9 mouse cellular contexts compared by ENCODE assay signal in the genomic region with DNA sequence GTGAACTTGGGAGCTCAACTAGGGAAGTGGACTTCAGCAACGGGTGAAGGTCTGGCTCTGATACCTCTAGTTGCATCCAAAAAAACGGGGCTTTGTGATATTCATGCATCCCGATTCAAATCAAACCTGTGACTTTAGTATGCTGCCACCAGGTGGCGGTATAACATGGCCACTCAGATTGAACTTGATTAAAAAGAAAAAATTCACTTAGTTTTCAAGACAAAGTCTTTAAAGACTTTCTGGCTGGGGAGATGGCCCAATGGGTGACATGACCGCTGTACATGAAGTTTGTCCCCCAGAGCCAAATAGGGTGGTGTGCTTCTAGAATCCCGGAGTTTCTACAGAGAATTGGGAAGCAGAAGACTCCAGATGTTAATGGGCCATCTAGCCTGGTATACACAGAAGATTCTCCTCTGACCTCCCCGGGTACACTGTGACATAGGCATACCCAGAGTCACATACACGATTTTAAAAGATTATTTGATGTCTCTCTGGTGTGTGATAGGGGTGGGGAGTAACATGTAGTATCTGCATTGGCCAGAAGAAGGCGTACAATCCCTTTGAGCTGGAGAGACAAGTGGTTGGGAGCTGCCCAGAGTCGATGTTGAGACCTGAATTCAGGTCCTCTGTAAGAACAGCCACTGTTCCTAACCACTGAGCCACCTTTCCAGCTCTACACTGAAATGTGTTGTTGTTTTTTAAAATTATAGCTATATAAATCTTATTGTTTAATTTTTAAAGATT. TPM values are rescaled to one million over a fixed set of nuclear protein-coding genes. Genes with fewer than 3 reads are reported as not detected.
A peak's percentile ranks its signal among the peaks of the same experiment; 100 is the strongest.
DNase-seq lines count a peak whose midpoint lies in the region; ATAC-seq and TF ChIP-seq lines count a peak whose summit lies in the region.
"Had no signal": no experiment of that assay in that cellular context is flagged by ENCODE, and none has a peak within 500 bp of the region (broad histone marks: within the 10 kb centered on the region; RNA-seq: fewer than 3 reads in every experiment).

No protein-coding gene starts in this region.

- H3K4me3 ChIP-seq in intestine, postnatal 0 days (ENCODE audit: low read depth, low read length) = no peak overlapping the region
- no peak overlapping the region for H3K4me3 ChIP-seq in intestine, embryonic 16.5 days (ENCODE audit: low read length)
- no peak overlapping the region for H3K4me3 ChIP-seq in C2C12 (ENCODE audit: insufficient read depth, poor library complexity, severe bottlenecking)
- H3K4me3 ChIP-seq in G1E (ENCODE audit: low read depth, low read length) = no peak overlapping the region
- H3K4me3 ChIP-seq: heart, embryonic 13.5 days had no signal

- H3K79me3 ChIP-seq in C2C12 (ENCODE audit: low read depth) = no peaks in the 10 kb centered on the region

- no peaks in the 10 kb centered on the region for H3K27me3 ChIP-seq in intestine, postnatal 0 days (replicated peaks; ENCODE audit: control insufficient read depth, insufficient read depth, low read length)
- no peaks in the 10 kb centered on the region for H3K27me3 ChIP-seq in intestine, embryonic 16.5 days (replicated peaks; ENCODE audit: control insufficient read depth, insufficient read depth, low read length)
- H3K27me3 ChIP-seq in C2C12 (ENCODE audit: control insufficient read depth, insufficient read depth, insufficient read length) (no peaks in the 10 kb centered on the region), G1E (ENCODE audit: insufficient read depth, low read length) (peaks cover 26% of the 10 kb centered on the region)
- H3K27me3 ChIP-seq: heart, embryonic 13.5 days had no signal

- H3K4me2 ChIP-seq in intestine, postnatal 0 days (replicated peaks; ENCODE audit: low read depth) = no peak overlapping the region
- H3K4me2 ChIP-seq in intestine, embryonic 16.5 days (ENCODE audit: low read depth, low read length) = no peak overlapping the region
- H3K4me2 ChIP-seq: heart, embryonic 13.5 days had no signal

- H3K79me2 ChIP-seq in C2C12 (ENCODE audit: control insufficient read depth, insufficient read depth) = no peaks in the 10 kb centered on the region

- DNase-seq in G1E (ENCODE audit: low spot score) = no peak
- DNase-seq in cerebellum, postnatal 10 days = peak; percentile 74 to 78
- peak; percentile 66 to 81 for DNase-seq in kidney, postnatal 25 days
- no peak for DNase-seq in urinary bladder, adult 18-20 months (ENCODE audit: low spot score in 2 of 2)

- no peak overlapping the region for H3ac ChIP-seq in C2C12 (ENCODE audit: control insufficient read depth, insufficient read length, low read depth)

- H3K9ac ChIP-seq in intestine, postnatal 0 days (ENCODE audit: low read depth, low read length) = no peak overlapping the region
- H3K9ac ChIP-seq in intestine, embryonic 16.5 days (ENCODE audit: low read depth, low read length) = no peak overlapping the region
- H3K9ac ChIP-seq: heart, embryonic 13.5 days had no signal

- H3K27ac ChIP-seq in intestine, postnatal 0 days (ENCODE audit: low read depth, low read length) = no peak overlapping the region
- no peak overlapping the region for H3K27ac ChIP-seq in intestine, embryonic 16.5 days (ENCODE audit: low read length)
- H3K27ac ChIP-seq: heart, embryonic 13.5 days had no signal

- WGBS in intestine, postnatal 0 days = 45% methylated on average over 10 of the region's 10 CpGs
- WGBS in intestine, embryonic 16.5 days = 45% methylated on average over 10 of the region's 10 CpGs

- TF ChIP-seq CTCF in intestine, postnatal 0 days (IDR thresholded peaks at IDR 0.05; ENCODE audit: low read depth) = peak; percentile 81
- TF ChIP-seq CTCF in C2C12 (IDR thresholded peaks at IDR 0.05; ENCODE audit: control insufficient read depth, insufficient read depth, insufficient read length) = peak; percentile 11
- peak; percentile 61 for TF ChIP-seq CTCF in G1E (IDR thresholded peaks at IDR 0.05; ENCODE audit: low read depth, low read length)

- no peaks in the 10 kb centered on the region for H3K9me3 ChIP-seq in intestine, postnatal 0 days (ENCODE audit: control insufficient read depth)
- no peaks in the 10 kb centered on the region for H3K9me3 ChIP-seq in intestine, embryonic 16.5 days (ENCODE audit: control insufficient read depth, low read length)
- no peaks in the 10 kb centered on the region for H3K9me3 ChIP-seq in G1E (replicated peaks)
- H3K9me3 ChIP-seq: heart, embryonic 13.5 days had no signal

- no peaks in the 10 kb centered on the region for H3K4me1 ChIP-seq in intestine, postnatal 0 days (replicated peaks; ENCODE audit: control insufficient read depth, insufficient read depth, low read length)
- H3K4me1 ChIP-seq in intestine, embryonic 16.5 days (ENCODE audit: control insufficient read depth, insufficient read depth, low read length) = no peaks in the 10 kb centered on the region
- H3K4me1 ChIP-seq in G1E (ENCODE audit: insufficient read depth, low read depth, low read length) = peaks cover 34% of the 10 kb centered on the region

- no peak for ATAC-seq in intestine, postnatal 0 days
- ATAC-seq in intestine, embryonic 16.5 days = no peak
- ATAC-seq in G1E (ENCODE audit: extremely low read depth, insufficient number of reproducible peaks, low FRiP score, poor library complexity, severe bottlenecking) = no peak
- ATAC-seq in neutrophil, adult 5-6 weeks (ENCODE audit: extremely low read depth, insufficient number of reproducible peaks, low FRiP score, poor library complexity, severe bottlenecking) = 0 out of 2 replicates have a peak, but pooled peaks have one; percentile 29

- no peaks in the 10 kb centered on the region for H3K36me3 ChIP-seq in intestine, postnatal 0 days (ENCODE audit: control insufficient read depth, insufficient read depth)
- no peaks in the 10 kb centered on the region for H3K36me3 ChIP-seq in intestine, embryonic 16.5 days (ENCODE audit: control insufficient read depth, insufficient read depth, low read length)
- H3K36me3 ChIP-seq in C2C12 (ENCODE audit: control insufficient read depth, insufficient read depth) = no peaks in the 10 kb centered on the region
- H3K36me3 ChIP-seq in G1E (replicated peaks) = no peaks in the 10 kb centered on the region
- H3K36me3 ChIP-seq: heart, embryonic 13.5 days had no signal

TF ChIP-seq in C2C12, 6 proteins besides CTCF, POLR2A, EP300 and RAD21:
- TF ChIP-seq MYOD1 (IDR thresholded peaks at IDR 0.05; ENCODE audit: control insufficient read depth, insufficient read length, low read depth) (no peak), MYOG (IDR thresholded peaks at IDR 0.05; ENCODE audit: control insufficient read depth, extremely low read depth, insufficient read length) (no peak)

RNA-seq across cellular contexts. Expression of gene Ldlrap1, which starts 25.6 kb away (rescaled TPM):
- polyA plus RNA-seq in intestine, postnatal 0 days (2015; fragmentation: Nextera tagmentation; extraction: Ambion mirVana) = 18.0 and 18.1 TPM in 2 replicates
- polyA plus RNA-seq in intestine, embryonic 16.5 days (2015; fragmentation: Nextera tagmentation; extraction: Ambion mirVana) = 19.0 and 19.6 TPM in 2 replicates
- polyA plus RNA-seq in C2C12 (2012; fragmentation: generic; extraction: Trizol) (30.8 TPM), G1E (2012) (12.8 and 14.6 TPM in 2 replicates)
- total RNA-seq in G1E (2014; fragmentation: Nextera tagmentation) (23.3 and 23.4 TPM in 2 replicates), G1E (2017) (9.4 TPM in 2 replicates)
- total RNA-seq in neutrophil, adult 5-6 weeks (2017) = 25.7 and 27.0 TPM in 2 replicates

RNA-seq across cellular contexts. Expression of gene Maco1, which starts 59.8 kb away (rescaled TPM):
- polyA plus RNA-seq in intestine, postnatal 0 days (2015; fragmentation: Nextera tagmentation; extraction: Ambion mirVana) = 18.5 and 19.0 TPM in 2 replicates
- 22.5 and 25.7 TPM in 2 replicates for polyA plus RNA-seq in intestine, embryonic 16.5 days (2015; fragmentation: Nextera tagmentation; extraction: Ambion mirVana)
- polyA plus RNA-seq in C2C12 (2012; fragmentation: generic; extraction: Trizol) = 14.6 TPM
- 71.8 and 74.9 TPM in 2 replicates for total RNA-seq in G1E (2014; fragmentation: Nextera tagmentation)
- total RNA-seq in G1E (2017) = 44.8 and 49.3 TPM in 2 replicates
- polyA plus RNA-seq in G1E (2012) = 11.3 and 11.4 TPM in 2 replicates
- 36.6 and 42.2 TPM in 2 replicates for total RNA-seq in neutrophil, adult 5-6 weeks (2017)

Comparison
In these comparisons a context has a peak if more than half of its experiments do, and no peak if none do; other contexts are left out.
1. CTCF ChIP-seq: peak in every context shown above with its lines; median percentile 81 in intestine, postnatal 0 days; 61 in G1E; 11 in C2C12.
2. DNase-seq: peak in cerebellum, postnatal 10 days (2 of 2) and kidney, postnatal 25 days (2 of 2); none in G1E (single experiment) and urinary bladder, adult 18-20 months (0 of 2).